Mouse (Mus musculus) forebrain, postnatal 0 days (tissue): Measurements from ENCODE around the gene Pkd2l1. TPM values are rescaled to one million over a fixed set of nuclear protein-coding genes. Genes with fewer than 3 reads are reported as not detected.

Experiments
- ATAC-seq: fragments of 200-750 bp; cut with Nextera tagmentation; 2 replicates; pipeline ENCODE4 v1.8.0; 2017; ENCODE audit warnings: mild to moderate bottlenecking, moderate library complexity
- DNase-seq: peaks from one replicate; pipeline ENCODE4 v3.0.0-alpha.2; 2015
- H3K27ac ChIP-seq: fragments of 300-500 bp; sonication (generic); 2 replicates; pipeline ENCODE4 v1.5.1; 2014; ENCODE audit warnings: low read depth, mild to moderate bottlenecking, antibody characterized with exemption, low read length, moderate library complexity, mixed read lengths
- H3K27me3 ChIP-seq: fragments of 300-500 bp; sonication (generic); 2 replicates; pipeline ENCODE4 v1.6.1; 2014; ENCODE audit warnings: mild to moderate bottlenecking, low read length, mixed read lengths; ENCODE audit not compliant: insufficient read depth
- H3K36me3 ChIP-seq: fragments of 300-500 bp; sonication (generic); 2 replicates; pipeline ENCODE4 v1.6.1; 2014; ENCODE audit warnings: mild to moderate bottlenecking, moderate library complexity; ENCODE audit not compliant: insufficient read depth
- H3K4me1 ChIP-seq: fragments of 300-500 bp; sonication (generic); 2 replicates; pipeline ENCODE4 v1.6.1; 2014; ENCODE audit warnings: antibody characterized with exemption; ENCODE audit not compliant: insufficient read depth
- H3K4me2 ChIP-seq: fragments of 300-500 bp; sonication (generic); 2 replicates; pipeline ENCODE4 v1.6.1; 2014; ENCODE audit warnings: low read depth, mild to moderate bottlenecking, moderate library complexity
- H3K4me3 ChIP-seq: fragments of 300-500 bp; sonication (generic); 2 replicates; pipeline ENCODE4 v1.5.1; 2014; ENCODE audit warnings: low read depth, low read length, mixed read lengths
- H3K9ac ChIP-seq: fragments of 300-500 bp; sonication (generic); 2 replicates; pipeline ENCODE4 v1.6.1; 2014; ENCODE audit warnings: mild to moderate bottlenecking
- H3K9me3 ChIP-seq: fragments of 300-500 bp; sonication (generic); 2 replicates; pipeline ENCODE4 v1.6.1; 2016; ENCODE audit warnings: low read length
- CTCF ChIP-seq: sonication (generic); IDR thresholded peaks from 2 replicates; pipeline ENCODE4 v1.5.1; 2016; ENCODE audit warnings: antibody characterized with exemption, control low read depth, low read depth
- WGBS: fragments of 180-500 bp; shearing (Covaris S2); extraction: QIAGEN DNeasy Blood & Tissue Kit; methylation state at CpG from one replicate; pipeline ENCODE4 v1.1.7; 2014; 5-methylcytosine and 5-hydroxymethylcytosine counted together
- polyA plus RNA-seq: library from polyadenylated mRNA; unstranded; fragments of >200 nt; fragmentation: Nextera tagmentation; extraction: Ambion mirVana; gene quantifications from 2 replicates; pipeline ENCODE4 v1.2.1, GENCODE M21; 2015
- total RNA-seq: library from RNA; depleted of rRNA; stranded (reverse); fragments of >200 nt; gene quantifications from 2 replicates; pipeline ENCODE4 v1.2.3, GENCODE M21; 2014

The Pkd2l1 gene
- total and polyA plus RNA-seq, 2 experiments from 2014 or later: 0.06 to 0.14 TPM

- Histone ChIP-seq H3K9me3 (no peaks in the 10 kb centered on the region), H3K4me1 (peaks cover 8% of the 10 kb centered on the region; the same call in 1 of the 2 replicates), H3K9ac (peak within 1 kb of the TSS; percentile 79), H3K36me3 (peaks cover 23% of the 10 kb centered on the region), H3K27ac (peak within 1 kb of the TSS; percentile 71), H3K4me2 (peak within 1 kb of the TSS; percentile 75), H3K27me3 (no peaks in the 10 kb centered on the region; the same call in 1 of the 2 replicates), H3K4me3 (peak within 1 kb of the TSS; percentile 62)
- no peak for TF ChIP-seq CTCF
- ATAC-seq: peak; percentile 97
- DNase-seq: peak; percentile 92
- 3% methylated on average over 46 of the region's 46 CpGs for WGBS
Observed at GRCm38 (mm10) chr19:44145702-44146567, 46.3 kb downstream of the Pkd2l1 start, which contains the start of gene Bloc1s2. Gene Bloc1s2 (minus strand): TSS chr19:44146446.

GRCm38 (mm10) chr19:44144366-44144765 is 47.9 kb downstream of the Pkd2l1 start:
- H3K36me3 ChIP-seq: peaks cover 34% of the 10 kb centered on the region
- no peak overlapping the region for H3K4me3 ChIP-seq
- H3K4me2 ChIP-seq: no peak overlapping the region
- peaks cover 8% of the 10 kb centered on the region; the same call in 1 of the 2 replicates for H3K4me1 ChIP-seq
- H3K9me3 ChIP-seq: no peaks in the 10 kb centered on the region
- ATAC-seq: no peak
- no peak overlapping the region for H3K27ac ChIP-seq
- no peak for TF ChIP-seq CTCF
- H3K9ac ChIP-seq: no peak overlapping the region
- H3K27me3 ChIP-seq: no peaks in the 10 kb centered on the region; the same call in 1 of the 2 replicates
- DNase-seq: no peak
- WGBS: 92% methylated on average over 9 of the region's 9 CpGs

- no peak for ATAC-seq
- Histone ChIP-seq H3K4me2 (peak overlapping the region; percentile 67), H3K36me3 (peaks cover 22% of the 10 kb centered on the region), H3K4me1 (peaks cover 5% of the 10 kb centered on the region; the same call in 1 of the 2 replicates), H3K9ac (peak overlapping the region; percentile 25), H3K9me3 (no peaks in the 10 kb centered on the region), H3K4me3 (peak overlapping the region; percentile 85), H3K27me3 (no peaks in the 10 kb centered on the region), H3K27ac (no peak overlapping the region; the same call in 1 of the 2 replicates)
- no peak for TF ChIP-seq CTCF
- WGBS: 24% methylated on average over 7 of the region's 7 CpGs
- DNase-seq: no peak
Observed at GRCm38 (mm10) chr19:44135960-44136485, 56.2 kb downstream of the Pkd2l1 start.

GRCm38 (mm10) chr19:44135072-44135959 is 56.9 kb downstream of the Pkd2l1 start, which contains the start of gene Cwf19l1:
Gene Cwf19l1 (minus strand): TSS chr19:44135876.
- H3K36me3 ChIP-seq: peaks cover 21% of the 10 kb centered on the region
- ATAC-seq (peak; percentile 96), DNase-seq (peak; percentile 97)
- no peak for TF ChIP-seq CTCF
- H3K9me3 ChIP-seq: no peaks in the 10 kb centered on the region
- H3K27me3 ChIP-seq: no peaks in the 10 kb centered on the region
- peak within 1 kb of the TSS; percentile 85 for H3K4me3 ChIP-seq
- under 1% methylated on average over 45 of the region's 45 CpGs for WGBS
- H3K4me1 ChIP-seq: peaks cover 5% of the 10 kb centered on the region; the same call in 1 of the 2 replicates
- peak within 1 kb of the TSS; percentile 67 for H3K4me2 ChIP-seq
- H3K9ac ChIP-seq: peak within 1 kb of the TSS; percentile 77
- H3K27ac ChIP-seq: peak within 1 kb of the TSS; percentile 90

- Histone ChIP-seq H3K9ac (no peak overlapping the region), H3K4me3 (no peak overlapping the region), H3K4me2 (no peak overlapping the region), H3K9me3 (no peaks in the 10 kb centered on the region), H3K27ac (no peak overlapping the region), H3K4me1 (peaks cover 5% of the 10 kb centered on the region; the same call in 1 of the 2 replicates), H3K27me3 (no peaks in the 10 kb centered on the region), H3K36me3 (peaks cover 25% of the 10 kb centered on the region)
- 91% methylated on average over 5 of the region's 5 CpGs for WGBS
- no peak for TF ChIP-seq CTCF
- ATAC-seq (no peak), DNase-seq (no peak)
Observed at GRCm38 (mm10) chr19:44132917-44133316, 59.3 kb downstream of the Pkd2l1 start.

GRCm38 (mm10) chr19:44128560-44128959 is 63.7 kb downstream of the Pkd2l1 start:
- H3K36me3 ChIP-seq: peaks cover 60% of the 10 kb centered on the region
- ATAC-seq (no peak), DNase-seq (no peak)
- H3K4me1 ChIP-seq: no peaks in the 10 kb centered on the region
- no peak overlapping the region for H3K4me2 ChIP-seq
- no peak for TF ChIP-seq CTCF
- no peaks in the 10 kb centered on the region for H3K27me3 ChIP-seq
- H3K27ac ChIP-seq: no peak overlapping the region
- no peaks in the 10 kb centered on the region for H3K9me3 ChIP-seq
- H3K4me3 ChIP-seq: no peak overlapping the region
- WGBS: 92% methylated on average over 2 of the region's 2 CpGs
- H3K9ac ChIP-seq: no peak overlapping the region
